Mouse (Mus musculus): ENCODE measurements around the gene Gm17571. TPM values are rescaled to one million over a fixed set of nuclear protein-coding genes. Genes with fewer than 3 reads are reported as not detected.

Gene Gm17571
- total and polyA plus RNA-seq, 3 experiments: not detected

DNA sequence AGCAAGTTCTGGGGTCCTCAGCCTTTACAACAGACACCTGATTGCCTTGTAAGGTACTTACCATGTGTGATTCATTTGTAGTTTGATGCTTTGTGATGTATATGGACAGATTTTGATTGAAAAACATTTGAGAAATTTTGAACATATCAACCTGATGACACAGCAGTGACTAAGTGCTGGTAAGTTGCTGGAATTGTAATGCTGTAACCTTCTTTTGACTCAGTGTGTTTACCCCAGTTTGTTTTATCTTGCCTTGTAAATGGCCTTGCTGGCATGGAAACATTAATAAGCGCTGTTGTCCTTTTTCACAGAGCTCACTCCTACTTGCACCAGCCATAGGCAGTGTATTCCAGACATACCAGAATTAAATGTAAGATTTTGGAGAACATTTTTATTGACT is 14.4 kb upstream of the Gm17571 start:
- no peak overlapping the region for H3K4me3 ChIP-seq (ENCODE audit: control insufficient read depth in 1 of 2, insufficient read depth in 1 of 2, low read depth in 2 of 2, low read length in 2 of 2)
- no peaks in the 10 kb centered on the region for H3K36me3 ChIP-seq (ENCODE audit: control insufficient read depth in 1 of 2, insufficient read depth in 2 of 2, low read length in 2 of 2)
- TF ChIP-seq ETS1 (IDR thresholded peaks at IDR 0.05; ENCODE audit: low read depth, low read length): no peak
- no peak for TF ChIP-seq TCF12 (IDR thresholded peaks at IDR 0.05; ENCODE audit: low read depth, low read length)
- no peak for TF ChIP-seq ELF1 (IDR thresholded peaks at IDR 0.05; ENCODE audit: low read depth, low read length)
- TF ChIP-seq NELFE (IDR thresholded peaks at IDR 0.05; ENCODE audit: low read depth, low read length): no peak
- no peak for TF ChIP-seq ZMIZ1 (IDR thresholded peaks at IDR 0.05; ENCODE audit: low read depth, low read length)
- TF ChIP-seq SIN3A (IDR thresholded peaks at IDR 0.05; ENCODE audit: low read length): no peak
- TF ChIP-seq RAD21 (IDR thresholded peaks at IDR 0.05; ENCODE audit: low read depth, low read length): no peak
- TF ChIP-seq MEF2A (IDR thresholded peaks at IDR 0.05; ENCODE audit: extremely low read depth, insufficient replicate concordance, low read depth, low read length, poor library complexity, severe bottlenecking): no peak
- no peak for TF ChIP-seq TBP (IDR thresholded peaks at IDR 0.05; ENCODE audit: low read depth, low read length)
- no peak for TF ChIP-seq E2F4 (IDR thresholded peaks at IDR 0.05; ENCODE audit: borderline replicate concordance, low read depth, low read length)
- TF ChIP-seq MYB (IDR thresholded peaks at IDR 0.05; ENCODE audit: low read depth, low read length): no peak
- TF ChIP-seq CHD2 (IDR thresholded peaks at IDR 0.05; ENCODE audit: low read length): no peak
- no peaks in the 10 kb centered on the region for H3K9me3 ChIP-seq (replicated peaks; ENCODE audit: insufficient read depth, low read length)
- no peaks in the 10 kb centered on the region for H3K79me2 ChIP-seq (ENCODE audit: control insufficient read depth, insufficient read depth, low read length, poor library complexity)
- no peaks in the 10 kb centered on the region for H3K27me3 ChIP-seq (ENCODE audit: control insufficient read depth in 1 of 2, insufficient read depth in 2 of 2, low read length in 2 of 2)
- H3K4me1 ChIP-seq (ENCODE audit: control insufficient read depth in 1 of 2, insufficient read depth in 2 of 2, low read length in 2 of 2): no peaks in the 10 kb centered on the region
- H3K27ac ChIP-seq (ENCODE audit: control insufficient read depth, low read depth, low read length): no peak overlapping the region
- no peak overlapping the region for H3K9ac ChIP-seq (ENCODE audit: control insufficient read depth, low read depth, low read length, poor library complexity, severe bottlenecking)
- no peak for DNase-seq (ENCODE audit: low read depth, low spot score)

DNA sequence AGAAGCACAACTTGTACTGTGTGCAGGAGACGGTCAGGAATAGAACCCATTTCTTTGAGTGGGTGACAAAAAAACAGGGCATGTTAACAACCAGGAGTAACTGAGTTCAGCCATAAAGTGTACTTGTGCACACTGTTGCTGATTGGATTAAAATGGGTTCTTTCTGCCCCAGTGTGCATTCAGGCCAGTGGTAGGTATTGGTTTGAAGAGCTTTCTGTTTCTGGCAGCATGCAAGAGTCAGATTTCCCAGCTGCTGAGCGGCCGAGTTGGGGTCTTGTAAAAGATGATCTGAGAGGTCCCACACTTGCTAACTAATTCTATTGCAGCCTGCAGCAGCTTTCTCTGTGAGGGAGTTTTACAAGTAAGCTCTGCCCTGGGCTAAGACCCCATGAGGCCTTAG is 13.5 kb upstream of the Gm17571 start:
- Histone ChIP-seq H3K36me3 (ENCODE audit: control insufficient read depth in 1 of 2, insufficient read depth in 2 of 2, low read length in 2 of 2) (no peaks in the 10 kb centered on the region), H3K27ac (ENCODE audit: control insufficient read depth, low read depth, low read length) (no peak overlapping the region), H3K9ac (ENCODE audit: control insufficient read depth, low read depth, low read length, poor library complexity, severe bottlenecking) (no peak overlapping the region), H3K4me1 (ENCODE audit: control insufficient read depth in 1 of 2, insufficient read depth in 2 of 2, low read length in 2 of 2) (no peaks in the 10 kb centered on the region), H3K79me2 (ENCODE audit: control insufficient read depth, insufficient read depth, low read length, poor library complexity) (no peaks in the 10 kb centered on the region), H3K4me3 (ENCODE audit: control insufficient read depth in 1 of 2, insufficient read depth in 1 of 2, low read depth in 2 of 2, low read length in 2 of 2) (no peak overlapping the region), H3K27me3 (ENCODE audit: control insufficient read depth in 1 of 2, insufficient read depth in 2 of 2, low read length in 2 of 2) (no peaks in the 10 kb centered on the region; a peak in 1 of 4 replicates), H3K9me3 (replicated peaks; ENCODE audit: insufficient read depth, low read length) (no peaks in the 10 kb centered on the region)
- TF ChIP-seq MAZ (IDR thresholded peaks at IDR 0.05; ENCODE audit: low read depth, low read length): no peak
- no peak for TF ChIP-seq UBTF (IDR thresholded peaks at IDR 0.05; ENCODE audit: borderline replicate concordance, insufficient read depth, low read depth, low read length)
- no peak for TF ChIP-seq ZC3H11A (IDR thresholded peaks at IDR 0.05; ENCODE audit: low read depth, low read length)
- no peak for TF ChIP-seq SIN3A (IDR thresholded peaks at IDR 0.05; ENCODE audit: low read length)
- no peak for TF ChIP-seq ELF1 (IDR thresholded peaks at IDR 0.05; ENCODE audit: low read depth, low read length)
- no peak for TF ChIP-seq CTCF (IDR thresholded peaks at IDR 0.05 in 2 of 3, conservative IDR thresholded peaks at IDR 0.05 in 1 of 3; ENCODE audit: control insufficient read depth in 1 of 3, insufficient read depth in 1 of 3, low read depth in 2 of 3, low read length in 3 of 3, poor library complexity in 1 of 3, severe bottlenecking in 1 of 3)
- no peak for TF ChIP-seq GATA1 (IDR thresholded peaks at IDR 0.05; ENCODE audit: low read depth, low read length)
- no peak for TF ChIP-seq POLR2AphosphoS5 (IDR thresholded peaks at IDR 0.05; ENCODE audit: borderline replicate concordance, low read depth, low read length)
- DNase-seq (ENCODE audit: low read depth, low spot score): no peak

Measured in MEL (cell line).